Mouse (Mus musculus): ENCODE results near the gene Olfr1366. TPM values are rescaled to one million over a fixed set of nuclear protein-coding genes. Genes with fewer than 3 reads are reported as not detected.

Olfr1366 gene
- total RNA-seq (2023) = not detected

DNA sequence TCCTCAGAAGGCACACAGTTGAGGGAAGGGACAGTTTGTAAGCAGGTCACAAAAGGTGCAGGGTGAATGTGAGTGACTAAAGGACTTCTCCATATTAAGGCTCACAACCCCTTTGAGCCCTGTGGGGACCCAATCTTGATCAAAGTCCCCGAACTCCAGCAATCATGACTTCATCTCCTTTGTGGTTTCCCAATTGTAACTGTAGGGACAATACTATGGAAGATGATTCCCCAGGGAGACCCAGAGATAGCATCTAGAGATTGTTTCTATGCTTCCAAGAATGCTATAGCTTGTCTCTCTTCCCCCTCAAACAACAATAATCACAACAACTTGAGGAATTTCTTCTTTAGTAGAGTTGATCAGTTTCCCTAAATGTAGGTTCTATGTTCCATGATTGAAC, at the start of gene Olfr1366:
Olfr1366 (minus strand) TSS at position 101 of the 400 bp plus-strand sequence.

DNA sequence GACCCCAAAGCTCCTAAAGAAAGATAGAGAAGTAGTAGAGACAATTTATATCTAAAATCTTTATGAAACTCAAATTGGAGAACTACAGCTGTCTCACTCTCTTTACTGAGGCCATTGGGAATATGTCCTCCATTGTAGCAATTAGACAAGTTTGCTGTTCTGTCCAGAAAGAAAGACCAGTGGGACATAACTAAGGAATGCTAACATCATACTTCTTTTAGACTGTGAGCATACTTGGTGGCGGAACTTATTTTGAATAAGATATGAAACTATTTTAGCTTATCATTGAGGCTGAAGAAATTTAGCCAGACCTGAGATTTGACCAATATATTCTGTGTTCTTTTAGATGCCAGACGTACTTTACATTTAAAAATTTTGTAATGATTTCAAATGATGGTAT, 39.1 kb upstream of the Olfr1366 start, which contains the start of gene Olfr1364:
Olfr1364 (minus strand) TSS at position 101 of the 400 bp plus-strand sequence.

DNA sequence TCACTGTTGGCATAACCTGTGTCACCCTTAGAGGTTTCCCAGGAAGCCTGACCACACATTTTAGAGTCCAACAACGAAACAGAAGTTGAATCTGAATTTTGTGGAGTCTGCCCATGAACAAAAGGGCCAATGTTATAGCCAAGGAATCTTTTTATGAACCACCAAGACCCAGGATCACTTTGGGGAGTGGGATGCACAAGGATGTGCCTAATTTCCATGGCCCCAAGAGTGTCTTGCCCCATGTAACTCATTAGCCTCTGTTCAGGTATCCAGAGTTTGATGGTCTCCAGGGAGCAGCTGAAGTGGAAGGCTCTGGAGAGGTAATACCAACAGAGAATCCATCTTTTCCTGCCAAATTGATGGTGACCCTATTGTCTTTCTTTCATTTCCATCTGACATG, 17.2 kb upstream of the Olfr1366 start, which contains the start of gene Olfr1535:
Olfr1535 (minus strand) TSS at position 101 of the 400 bp plus-strand sequence.

DNA sequence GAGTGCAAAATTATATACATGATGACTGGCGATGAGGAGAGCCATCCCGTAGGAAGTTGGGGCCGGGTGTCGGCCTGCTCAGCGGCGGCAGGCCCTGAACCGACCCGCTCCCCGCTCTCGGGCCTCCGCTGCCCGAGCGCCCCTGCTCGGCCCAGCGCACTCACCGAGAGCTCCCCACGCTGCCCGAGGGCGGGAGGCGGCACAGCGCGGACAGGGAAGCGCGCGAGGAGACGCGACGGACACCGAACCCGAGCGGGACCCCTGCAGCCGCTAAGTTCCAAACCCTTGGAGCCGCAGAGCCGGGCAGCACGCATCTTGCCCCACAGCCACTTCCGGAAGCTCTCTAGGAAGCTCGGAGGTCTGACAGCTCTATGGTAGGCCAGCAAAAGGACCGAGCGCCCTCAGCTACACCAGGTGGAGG, 11.8 kb downstream of the Olfr1366 start, which contains the start of gene Zkscan8:
Zkscan8 (minus strand) TSS at position 340 of the 421 bp plus-strand sequence.

DNA sequence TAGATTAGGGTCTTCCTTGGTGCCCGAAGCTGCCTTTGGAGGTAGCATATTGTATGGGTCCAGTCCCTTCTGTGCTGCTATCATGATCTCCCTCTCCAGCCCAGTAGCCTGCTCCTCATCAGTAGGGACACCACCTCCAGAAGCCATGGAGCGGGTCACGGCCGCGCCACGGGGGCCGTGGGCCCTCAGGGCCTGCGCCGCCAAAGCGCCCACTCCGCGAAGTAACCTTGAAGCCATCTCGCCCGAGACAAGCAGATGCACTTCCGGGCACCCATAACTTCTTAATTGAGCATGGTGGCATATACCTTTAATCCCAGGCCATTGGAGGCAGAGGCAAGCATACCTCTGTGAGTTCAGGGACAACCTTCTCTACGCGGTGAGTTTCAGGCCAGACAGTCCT, 41.4 kb downstream of the Olfr1366 start, which contains the start of gene Gm11273:
Gm11273 (minus strand) TSS at position 237 of the 400 bp plus-strand sequence.

DNA sequence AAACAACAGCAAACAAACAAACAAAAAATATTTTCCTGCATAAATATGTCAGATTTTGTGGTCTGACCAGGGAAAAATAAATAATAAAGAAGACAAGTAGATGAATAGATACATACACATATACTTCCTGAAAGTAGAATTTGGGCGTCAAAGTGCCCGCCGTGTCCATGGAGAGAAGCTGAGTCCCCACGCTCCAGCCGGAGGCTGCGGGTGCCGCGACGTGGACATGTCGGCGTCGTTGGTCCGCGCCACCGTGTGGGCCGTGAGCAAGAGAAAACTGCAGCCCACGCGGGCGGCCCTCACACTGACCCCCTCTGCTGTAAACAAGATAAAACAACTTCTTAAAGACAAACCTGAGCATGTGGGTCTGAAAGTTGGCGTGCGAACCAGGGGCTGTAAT, 47.5 kb downstream of the Olfr1366 start, which contains the start of gene AK157302:
AK157302 (plus strand) TSS at position 144 of the 400 bp plus-strand sequence.

Other genes with a start within 250 kb of the Olfr1366 start
- gene Gpx6, start 230.7 kb downstream of the Olfr1366 start, total RNA-seq (2023) = not detected
- gene Olfr1367, start 195.9 kb downstream of the Olfr1366 start, total RNA-seq (2023) = not detected
- 6.0 TPM for gene Zscan12, start 180.0 kb downstream of the Olfr1366 start, total RNA-seq (2023)
- 57.3 TPM for gene Zkscan3, start 140.1 kb downstream of the Olfr1366 start, total RNA-seq (2023)
- not detected for gene Pgbd1, start 101.8 kb downstream of the Olfr1366 start, total RNA-seq (2023)
- 58.2 TPM for gene Zscan26, start 89.1 kb downstream of the Olfr1366 start, total RNA-seq (2023)
- gene Nkapl, start 74.3 kb downstream of the Olfr1366 start, total RNA-seq (2023) = not detected
- not detected for gene Zkscan4, start 63.9 kb downstream of the Olfr1366 start, total RNA-seq (2023)
- gene Gm10065, start 63.4 kb downstream of the Olfr1366 start, total RNA-seq (2023) = not detected
- 5.1 TPM for gene AK157302, start 47.6 kb downstream of the Olfr1366 start, total RNA-seq (2023)
- gene Gm11273, start 41.4 kb downstream of the Olfr1366 start, total RNA-seq (2023) = 17.7 TPM
- gene Zkscan8, start 11.7 kb downstream of the Olfr1366 start, total RNA-seq (2023) = 9.6 TPM
- not detected for gene Olfr1535, start 17.1 kb upstream of the Olfr1366 start, total RNA-seq (2023)
- not detected for gene Olfr1364, start 39.0 kb upstream of the Olfr1366 start, total RNA-seq (2023)
- not detected for gene Olfr1362, start 71.2 kb upstream of the Olfr1366 start, total RNA-seq (2023)
- not detected for gene Olfr11, start 99.7 kb upstream of the Olfr1366 start, total RNA-seq (2023)
- gene Olfr1361, start 120.6 kb upstream of the Olfr1366 start, total RNA-seq (2023) = not detected
- gene Olfr1360, start 134.6 kb upstream of the Olfr1366 start, total RNA-seq (2023) = not detected
- not detected for gene Olfr1359, start 155.3 kb upstream of the Olfr1366 start, total RNA-seq (2023)
- 28.4 TPM for gene Hist1h2bl, start 173.3 kb upstream of the Olfr1366 start, total RNA-seq (2023)
- gene Hist1h2ai, start 173.6 kb upstream of the Olfr1366 start, total RNA-seq (2023) = 48.8 TPM
- gene Hist1h3h, start 174.9 kb upstream of the Olfr1366 start, total RNA-seq (2023) = 99.8 TPM
- gene Hist1h2bm, start 179.2 kb upstream of the Olfr1366 start, total RNA-seq (2023) = 6.3 TPM
- gene Hist1h4j, start 192.3 kb upstream of the Olfr1366 start, total RNA-seq (2023) = 11.9 TPM
- 339 TPM for gene Hist1h4k, start 207.7 kb upstream of the Olfr1366 start, total RNA-seq (2023)
- gene Hist1h2ak, start 211.0 kb upstream of the Olfr1366 start, total RNA-seq (2023) = 38.7 TPM
- 75.5 TPM for gene Hist1h2bn, start 211.3 kb upstream of the Olfr1366 start, total RNA-seq (2023)
- gene Hist1h1b, start 237.8 kb upstream of the Olfr1366 start, total RNA-seq (2023) = 9.5 TPM
- gene Hist1h3i, start 240.6 kb upstream of the Olfr1366 start, total RNA-seq (2023) = 110 TPM
- 5.2 TPM for gene Hist1h2an, start 244.4 kb upstream of the Olfr1366 start, total RNA-seq (2023)
- 22.1 TPM for gene Hist1h2bp, start 244.7 kb upstream of the Olfr1366 start, total RNA-seq (2023)